Mouse (Mus musculus): ENCODE measurements around the gene Tkfc.
"Not testable (repeated sequence)": the region's sequence is repeated elsewhere in the genome, so short reads cannot be mapped to it uniquely, and the experiment has no call there.

Gene Tkfc

DNA sequence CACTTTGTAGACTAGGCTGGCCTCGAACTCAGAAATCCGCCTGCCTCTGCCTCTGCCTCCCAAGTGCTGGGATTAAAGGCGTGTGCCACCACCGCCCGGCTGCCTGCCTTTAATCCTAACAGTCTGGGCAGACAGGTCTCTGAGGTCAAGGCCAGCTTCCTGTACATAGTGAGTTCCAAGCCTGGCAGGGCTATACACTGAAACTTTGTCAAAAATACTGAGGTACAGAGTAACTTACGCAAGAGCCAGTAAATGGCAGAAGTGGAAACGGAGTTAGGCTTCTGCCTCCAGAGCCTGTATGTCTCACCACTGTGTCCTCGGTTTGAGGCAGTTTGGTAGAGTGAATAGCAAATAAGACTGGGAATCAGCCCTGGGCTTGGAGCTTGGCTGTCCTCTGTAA lies 18.2 kb downstream of the Tkfc start:
- no peak for DNase-seq (ENCODE audit: low spot score)

GRCm38 (mm10) chr19:10585112-10585511 lies 20.3 kb downstream of the Tkfc start:
- DNase-seq (ENCODE audit: low spot score) = no peak

- no peak for DNase-seq (ENCODE audit: low spot score)
Measured at GRCm38 (mm10) chr19:10583550-10584146, 21.8 kb downstream of the Tkfc start.

GRCm38 (mm10) chr19:10581984-10582383 lies 23.5 kb downstream of the Tkfc start:
- DNase-seq (ENCODE audit: low spot score) = no peak

DNA sequence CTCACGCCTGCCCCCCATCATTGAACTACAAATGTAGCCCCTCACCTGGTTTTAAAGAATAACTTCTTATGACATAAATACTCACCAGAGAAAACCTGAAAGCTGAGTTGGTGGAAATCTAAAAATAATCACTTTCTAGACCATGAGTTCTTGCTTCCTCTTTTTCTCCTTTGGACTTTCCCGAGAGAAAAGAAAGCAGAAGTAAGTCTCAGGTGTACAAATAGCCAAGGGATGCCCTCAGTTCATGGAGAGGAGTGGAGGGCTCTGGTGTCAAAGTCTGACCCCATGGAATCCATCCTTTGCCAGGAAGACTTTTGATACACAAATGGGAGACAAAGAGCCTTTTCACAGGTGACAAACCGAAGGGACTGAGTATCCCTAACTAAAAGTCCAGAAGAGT lies 24.7 kb downstream of the Tkfc start:
- DNase-seq (ENCODE audit: low spot score) = no peak

DNA sequence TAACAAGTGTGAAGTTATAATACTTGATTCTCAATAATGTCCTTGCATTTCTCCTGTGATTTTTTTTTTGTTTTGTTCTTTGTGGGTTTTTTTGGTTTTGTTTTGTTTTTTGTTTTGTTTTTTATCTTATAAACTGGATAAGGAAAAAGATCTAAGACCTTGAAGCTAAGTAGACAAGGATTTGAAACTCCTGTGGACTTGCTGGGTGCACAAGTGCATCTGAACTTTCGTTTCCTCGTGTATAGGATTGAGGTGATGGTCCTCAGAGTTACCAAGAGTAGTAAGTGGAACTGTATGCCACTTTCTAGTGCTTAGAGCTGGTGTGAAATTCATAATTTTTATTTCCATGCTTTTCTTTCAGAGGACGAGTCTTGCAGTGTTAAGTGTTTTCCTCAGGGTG lies 25.4 kb downstream of the Tkfc start:
- no peak for DNase-seq (ENCODE audit: low spot score)

DNA sequence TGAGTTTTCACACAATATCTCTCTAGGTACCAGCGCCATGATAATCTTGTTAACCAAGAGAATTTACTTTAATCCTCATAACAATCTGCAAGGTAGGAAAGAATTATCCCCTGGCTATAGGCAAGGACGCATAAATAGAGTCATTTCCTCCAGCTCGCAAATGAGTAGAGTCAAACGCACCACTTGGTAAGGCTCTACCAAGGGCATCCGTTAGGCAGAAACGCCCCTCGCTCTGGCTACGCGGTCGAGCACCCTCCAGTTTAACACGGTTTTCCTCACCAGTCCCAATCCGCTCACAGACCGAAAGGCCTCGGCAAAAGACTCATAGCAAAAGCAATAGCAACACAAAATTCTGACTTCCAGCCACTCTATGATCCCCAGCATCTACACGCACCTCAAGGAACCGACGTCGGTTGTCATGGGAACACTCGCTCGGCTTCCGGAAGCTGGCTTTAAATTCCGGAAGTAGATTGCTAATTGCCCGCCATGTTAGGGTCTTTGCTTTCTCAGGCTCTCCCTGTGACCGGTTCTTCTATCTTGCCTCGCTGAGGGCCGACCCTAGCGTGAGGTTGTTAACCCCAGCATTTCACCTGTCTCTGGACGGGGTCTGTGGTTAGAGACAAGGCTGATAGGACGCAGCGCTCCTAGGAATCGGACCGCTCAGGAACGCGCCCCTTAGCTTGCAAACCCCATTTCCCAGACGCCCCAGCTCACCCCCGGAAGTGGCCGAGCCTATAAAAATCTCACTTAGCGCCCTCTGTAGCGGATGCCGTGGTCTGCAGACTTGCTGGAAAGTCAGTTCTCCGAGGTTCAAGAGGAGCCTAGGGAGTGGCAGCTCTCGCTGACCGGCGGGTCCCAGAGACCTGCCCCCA lies 28.5 kb downstream of the Tkfc start, which contains the start of the genes Cyb561a3 and Tmem138:
Gene Cyb561a3, plus strand, starts transcription at position 483 of the 872 bp plus-strand sequence.
Gene Tmem138, minus strand, starts transcription at position 673 of the 872 bp plus-strand sequence.
- peak; percentile 93 for DNase-seq (ENCODE audit: low spot score)

- DNase-seq (ENCODE audit: low spot score) = no peak
Measured at GRCm38 (mm10) chr19:10569627-10570026, 35.8 kb downstream of the Tkfc start.

DNA sequence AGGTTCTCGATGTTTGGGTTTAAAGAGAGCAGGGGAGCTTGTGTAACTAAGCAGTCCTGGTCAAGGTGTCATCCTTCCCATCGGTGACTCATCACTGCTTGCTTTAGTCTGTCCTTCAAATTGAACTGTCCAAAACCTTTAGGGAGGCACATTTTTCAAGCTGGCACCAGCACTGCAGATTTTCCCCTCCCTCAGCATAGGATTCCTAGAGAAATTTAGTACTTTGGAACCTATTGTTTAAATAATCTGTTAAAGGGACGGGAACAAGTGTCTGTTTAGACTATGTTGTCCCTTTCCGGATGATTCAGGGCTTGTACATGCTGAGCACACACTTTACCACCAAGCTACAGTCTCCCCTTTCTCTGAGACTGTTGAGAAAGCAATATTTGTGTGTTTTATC lies 40.2 kb downstream of the Tkfc start:
- DNase-seq (ENCODE audit: low spot score) = no peak

DNA sequence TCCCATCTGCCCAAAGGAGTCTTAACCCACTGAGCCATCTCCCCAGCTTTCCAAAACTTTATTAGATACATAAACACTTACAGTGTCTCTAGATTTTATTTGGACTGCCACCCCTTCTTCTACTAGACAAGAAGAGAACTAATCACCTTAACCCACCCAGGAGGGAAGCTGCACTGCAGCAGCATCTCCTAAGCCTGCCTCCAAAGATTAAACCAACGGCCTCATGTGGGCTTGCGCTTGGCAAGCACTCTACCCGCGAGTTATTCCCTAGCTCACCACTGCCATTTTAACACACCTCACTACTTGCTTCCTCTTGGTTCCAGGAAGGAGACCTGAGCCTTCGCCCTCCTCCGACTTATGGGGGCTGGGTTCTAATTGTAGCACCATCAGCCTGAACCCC lies 41.2 kb downstream of the Tkfc start:
- no peak for DNase-seq (ENCODE audit: low spot score)

- no peak for DNase-seq (ENCODE audit: low spot score)
Measured at GRCm38 (mm10) chr19:10562351-10562750, 43.1 kb downstream of the Tkfc start.

DNA sequence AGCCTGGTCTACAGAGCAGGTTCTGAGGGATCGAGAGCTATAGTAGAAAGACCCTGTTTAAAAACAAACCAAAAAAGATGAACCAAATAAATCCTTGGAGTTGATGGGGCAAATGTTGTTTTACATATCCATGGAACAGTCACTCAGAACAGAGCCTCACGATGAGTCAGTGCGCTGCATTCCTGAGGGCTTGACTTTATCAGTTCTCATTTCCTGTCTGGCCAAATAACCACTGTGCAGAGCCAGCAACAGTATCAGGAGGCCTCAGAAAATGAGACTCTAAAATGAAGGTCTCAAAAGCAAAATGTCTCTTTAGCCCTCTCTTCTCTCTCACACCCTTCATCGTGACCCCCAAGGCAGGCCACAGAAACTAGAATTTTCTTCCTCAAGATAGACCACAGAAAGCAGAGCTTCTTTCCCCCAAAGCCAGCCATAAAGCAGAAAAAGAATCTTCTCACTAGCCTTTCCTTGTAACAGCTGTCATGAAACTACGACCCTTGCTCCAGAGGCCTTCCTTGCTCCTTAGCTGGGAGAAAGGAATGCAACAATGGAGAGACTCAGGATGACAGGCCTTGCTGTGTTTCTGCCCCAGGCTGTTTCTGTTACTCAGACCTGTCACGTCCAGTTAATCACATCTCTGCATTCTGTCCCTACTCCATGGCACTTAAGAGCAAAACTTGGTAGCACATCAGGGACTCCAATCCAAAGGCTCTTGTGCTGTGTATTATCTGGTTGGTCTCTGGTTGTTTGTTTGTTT lies 43.7 kb downstream of the Tkfc start:
- DNase-seq (ENCODE audit: low spot score) = no peak

- DNase-seq (ENCODE audit: low spot score) = no peak
Measured at GRCm38 (mm10) chr19:10560108-10560507, 45.3 kb downstream of the Tkfc start.

GRCm38 (mm10) chr19:10557837-10558375 lies 47.5 kb downstream of the Tkfc start:
- not testable (repeated sequence) for DNase-seq (ENCODE audit: low spot score)

DNA sequence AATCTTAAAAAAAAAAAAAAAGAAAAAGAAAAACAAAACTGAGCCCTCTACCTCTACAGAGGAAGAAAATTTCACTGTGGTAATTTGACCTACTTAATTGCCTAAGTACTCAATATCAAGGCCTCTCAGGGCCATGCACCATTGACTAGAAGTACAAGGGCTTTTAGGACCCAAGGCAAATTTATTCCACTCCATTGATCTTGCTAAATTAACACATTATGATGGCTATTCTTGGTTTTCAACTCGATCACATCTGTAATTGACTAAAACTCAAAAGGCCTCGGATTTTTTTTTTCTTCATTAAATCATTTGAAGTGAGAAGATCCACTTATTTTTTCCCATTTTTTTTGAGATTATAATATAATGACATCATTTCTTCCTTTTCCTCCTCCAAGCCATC lies 48.0 kb downstream of the Tkfc start:
- DNase-seq (ENCODE audit: low spot score) = no peak

- no peak for DNase-seq (ENCODE audit: low spot score)
Measured at GRCm38 (mm10) chr19:10557001-10557400, 48.5 kb downstream of the Tkfc start.

DNA sequence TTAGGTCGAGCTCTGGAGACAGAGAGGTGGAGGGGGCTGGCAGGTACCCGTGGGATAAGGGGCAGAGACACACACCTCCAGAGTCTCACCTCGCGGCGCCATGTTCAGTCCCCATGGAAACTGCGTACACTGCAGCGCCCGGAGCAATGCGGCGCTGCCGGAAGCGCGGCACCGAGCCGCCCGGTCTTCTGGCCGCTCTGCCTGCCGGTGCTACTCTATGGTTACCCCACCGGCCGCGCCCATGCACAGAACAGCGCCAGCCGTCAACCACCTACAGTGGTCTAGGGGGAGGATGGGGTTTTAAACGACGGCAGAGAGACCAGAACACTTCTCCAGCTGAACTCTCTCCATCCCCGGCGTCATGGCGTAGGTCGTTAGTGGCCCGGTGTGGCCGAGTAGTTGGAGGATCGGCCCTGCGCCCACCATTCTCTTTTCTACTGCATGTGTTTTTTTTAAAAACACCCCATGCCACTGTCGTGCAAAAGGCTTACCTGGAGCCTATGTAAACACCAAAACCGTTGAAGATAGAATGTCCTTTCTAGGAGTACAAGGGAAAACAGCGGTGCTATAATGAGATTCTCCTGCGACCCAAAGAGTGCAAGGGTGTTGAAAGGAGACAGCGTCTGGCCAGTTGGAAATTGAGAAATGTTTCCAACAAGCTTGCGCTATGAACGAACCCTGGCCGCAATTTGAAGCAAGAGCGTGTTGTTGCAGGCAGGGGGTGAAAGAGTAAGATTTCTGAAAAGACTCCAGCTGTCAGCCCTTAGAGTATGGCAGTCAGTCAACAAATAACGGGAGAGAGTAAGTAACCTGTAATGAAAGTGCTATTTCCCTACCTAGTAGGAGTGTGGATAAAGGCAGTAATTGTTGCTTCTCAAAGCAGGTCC lies 49.6 kb downstream of the Tkfc start, which contains the start of gene Tmem216:
Gene Tmem216, minus strand, starts transcription at position 615 of the 887 bp plus-strand sequence.
- DNase-seq (ENCODE audit: low spot score) = peak; percentile 86

DNA sequence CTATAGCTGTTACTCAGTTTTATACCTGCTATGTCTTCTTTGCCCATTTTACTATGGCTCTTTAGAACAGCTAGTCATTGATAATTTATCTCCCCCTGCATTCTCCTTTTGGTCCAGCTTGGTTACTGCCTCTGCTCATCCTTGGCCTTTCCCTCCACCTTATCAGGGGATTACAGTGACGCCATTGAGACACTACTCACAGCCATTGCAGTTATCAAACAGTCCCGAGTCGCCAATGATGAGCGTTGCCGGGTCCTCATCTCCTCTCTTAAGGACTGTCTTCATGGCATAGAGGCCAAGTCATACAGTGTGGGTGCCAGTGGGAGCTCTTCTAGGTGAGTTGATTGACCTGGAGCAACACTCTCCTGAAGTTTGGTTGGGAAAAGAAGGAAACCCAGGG lies 66.0 kb downstream of the Tkfc start:
- no peak for DNase-seq (ENCODE audit: low spot score)
